Mouse (Mus musculus) layer of hippocampus, postnatal 36 days (tissue): ENCODE results near the gene Mroh3. TPM values are rescaled to one million over a fixed set of nuclear protein-coding genes. Genes with fewer than 3 reads are reported as not detected.

Source experiments
- DNase-seq, 2 experiments: peaks; one replicate each; pipeline ENCODE4 v3.0.0; 2022
- total RNA-seq, 2 experiments: library from RNA; stranded (reverse); gene quantifications; 2 replicates each; pipeline ENCODE4 v1.2.3; 2021

Gene Mroh3
- total RNA-seq, 2 experiments from 2014 or later = 1.4 to 1.6 TPM

GRCm38 (mm10) chr1:136228328-136229039 is 15.9 kb upstream of the Mroh3 start:
- no peak for DNase-seq

GRCm38 (mm10) chr1:136227870-136228269 is 15.2 kb upstream of the Mroh3 start:
- no peak for DNase-seq

DNA sequence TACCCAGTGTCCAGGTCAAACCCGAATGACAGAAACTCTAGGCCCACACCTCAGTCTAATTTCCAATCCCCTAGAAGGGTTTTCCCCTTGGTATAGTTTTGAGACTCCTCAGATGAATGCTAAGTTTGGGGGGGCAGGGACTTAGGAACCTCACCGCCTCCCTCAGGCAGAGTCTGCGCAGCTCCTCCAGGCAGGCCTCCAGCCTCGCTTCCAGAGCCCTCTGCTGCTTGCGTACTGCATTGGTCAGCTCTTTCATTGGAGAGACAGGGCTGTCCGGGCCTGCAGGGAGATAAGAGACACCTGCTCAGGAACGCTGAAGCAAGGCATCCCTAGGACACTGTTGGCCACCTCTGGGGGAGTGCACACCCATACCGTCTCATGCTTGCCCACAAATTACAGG is 14.0 kb upstream of the Mroh3 start:
- DNase-seq = no peak

GRCm38 (mm10) chr1:136225846-136226245 is 13.2 kb upstream of the Mroh3 start:
- no peak for DNase-seq

DNA sequence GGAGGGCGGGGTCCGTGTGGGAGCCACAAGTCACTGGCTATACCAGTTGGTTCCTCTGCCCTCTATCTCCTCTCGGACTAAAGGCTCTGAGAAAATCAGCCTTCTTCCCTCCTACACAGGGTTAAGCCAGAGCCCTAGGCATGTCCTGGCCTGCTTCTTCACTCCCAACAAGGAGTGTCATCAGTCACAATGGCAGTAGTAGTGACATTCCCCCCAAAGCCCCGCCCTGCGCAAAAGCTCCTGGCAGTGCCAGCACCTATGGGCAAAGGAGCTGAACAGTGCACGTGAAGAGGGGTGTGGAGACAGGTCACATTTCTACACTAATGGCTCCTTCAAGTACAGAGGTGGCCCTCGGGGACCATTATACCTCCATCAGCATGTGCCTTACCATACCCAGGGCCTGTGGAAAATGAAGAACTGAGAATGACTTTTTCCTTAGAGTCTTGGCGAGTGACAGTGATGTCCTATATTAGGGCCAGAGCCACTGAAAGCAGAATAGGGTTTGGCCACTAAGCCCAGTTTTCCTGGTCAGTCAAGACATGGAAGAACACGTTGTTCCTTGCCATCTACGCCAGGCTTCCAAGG is 11.2 kb upstream of the Mroh3 start:
- no peak for DNase-seq

- DNase-seq = no peak
Measured at GRCm38 (mm10) chr1:136222386-136222785, 9.8 kb upstream of the Mroh3 start.

DNA sequence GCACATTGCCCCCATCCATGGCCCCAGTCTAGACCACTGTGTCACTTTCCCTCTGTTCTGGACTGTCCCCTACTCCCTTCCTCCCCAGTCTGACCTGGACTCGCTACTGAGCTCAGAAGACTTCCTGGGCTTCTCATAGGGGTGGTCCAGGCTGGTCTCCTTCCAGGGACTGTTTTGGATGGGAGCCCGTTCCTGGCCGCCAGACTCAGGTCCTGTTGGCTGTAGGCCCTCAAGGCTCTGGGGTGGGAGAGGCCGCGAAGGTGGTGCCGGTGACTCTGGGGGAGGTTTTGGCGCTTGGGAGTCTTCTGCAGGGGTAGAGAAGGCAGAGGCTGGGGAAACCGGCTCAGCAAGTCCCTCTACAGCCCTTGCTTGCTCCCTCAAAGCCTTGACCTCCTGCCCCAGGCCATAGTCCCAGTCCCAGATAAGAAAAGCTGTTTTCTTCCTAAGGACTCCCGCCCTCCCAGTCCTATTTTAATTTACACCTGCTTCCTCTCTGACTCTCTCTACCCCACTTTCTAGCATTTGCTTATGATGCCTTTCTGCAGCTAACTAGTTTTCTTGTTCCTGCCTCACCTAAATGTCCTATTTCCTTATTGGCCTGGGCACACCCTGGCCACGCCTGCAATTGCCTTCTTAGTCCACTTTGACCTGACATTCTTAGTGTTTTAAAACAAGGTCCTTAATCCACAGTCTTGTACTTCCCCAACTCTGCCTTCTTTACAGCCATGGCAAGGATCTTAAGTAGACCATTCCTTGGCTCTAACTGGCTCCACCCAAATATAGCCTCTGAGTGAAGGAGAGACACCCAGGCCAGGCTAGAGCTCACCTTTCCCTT is 7.6 kb upstream of the Mroh3 start:
- DNase-seq = no peak

GRCm38 (mm10) chr1:136214304-136214703 is 1.7 kb upstream of the Mroh3 start:
- no peak for DNase-seq

GRCm38 (mm10) chr1:136190033-136190432 is 22.6 kb downstream of the Mroh3 start:
- DNase-seq = no peak

GRCm38 (mm10) chr1:136179511-136180001 is 33.1 kb downstream of the Mroh3 start:
- DNase-seq = no peak

DNA sequence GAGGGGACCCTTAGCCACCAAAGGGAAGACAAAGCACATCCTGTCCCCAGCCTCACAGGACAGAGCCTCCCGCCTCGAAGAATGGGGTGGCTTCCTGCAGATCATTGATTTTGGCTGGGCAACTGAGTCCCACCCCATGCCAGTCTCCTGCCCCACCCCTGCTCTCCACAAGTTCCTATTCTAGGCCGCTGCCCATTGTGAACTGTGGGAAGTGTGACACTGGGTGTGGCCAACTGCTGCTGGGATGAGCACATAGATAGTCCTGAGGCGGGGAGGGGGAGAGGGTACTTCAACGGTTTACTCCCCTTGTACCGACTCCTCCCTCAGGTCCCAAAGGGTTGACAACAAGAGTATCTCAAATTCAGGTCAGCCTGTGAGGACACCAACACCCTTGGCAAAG is 33.9 kb downstream of the Mroh3 start:
- no peak for DNase-seq

DNA sequence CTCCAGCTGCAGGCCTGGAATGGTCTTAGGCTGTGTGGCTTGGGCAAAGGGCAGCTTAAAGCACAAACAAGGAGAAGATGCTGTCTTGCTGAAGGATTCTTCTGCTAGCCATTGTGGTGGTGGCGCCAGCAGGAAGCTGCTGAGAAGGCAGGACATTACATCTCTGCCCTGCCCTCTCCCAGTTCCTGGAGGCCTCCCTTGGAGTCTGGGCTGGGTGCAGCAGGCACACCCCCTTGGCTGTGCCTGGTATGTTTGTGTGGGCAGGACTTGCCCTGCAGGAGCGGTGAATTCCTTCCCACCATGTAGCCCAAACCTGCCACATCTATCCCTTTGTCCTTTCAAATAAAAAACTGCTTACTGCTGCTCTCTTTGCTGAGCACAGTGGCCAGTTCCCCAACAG is 35.5 kb downstream of the Mroh3 start:
- DNase-seq = no peak

GRCm38 (mm10) chr1:136175183-136175582 is 37.4 kb downstream of the Mroh3 start:
- no peak for DNase-seq

- no peak for DNase-seq
Measured at GRCm38 (mm10) chr1:136174101-136174606, 38.5 kb downstream of the Mroh3 start.

DNA sequence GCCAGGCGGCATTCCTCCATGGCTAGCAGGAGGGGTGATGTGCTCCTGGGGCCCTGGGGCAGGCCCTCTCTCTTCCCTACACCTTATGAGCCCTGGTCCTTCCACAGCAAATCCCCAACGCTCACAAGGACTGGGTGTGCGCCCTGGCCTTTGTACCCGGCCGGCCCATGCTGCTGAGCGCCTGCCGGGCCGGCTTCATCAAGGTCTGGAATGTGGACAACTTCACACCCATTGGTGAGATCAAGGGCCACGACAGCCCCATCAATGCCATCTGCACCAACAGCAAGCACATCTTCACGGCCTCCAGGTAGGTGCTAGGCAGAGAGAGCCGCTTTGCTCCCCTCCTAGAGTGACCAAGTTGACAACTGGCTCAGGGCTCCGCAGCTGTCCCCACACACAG is 39.9 kb downstream of the Mroh3 start:
- no peak for DNase-seq

DNA sequence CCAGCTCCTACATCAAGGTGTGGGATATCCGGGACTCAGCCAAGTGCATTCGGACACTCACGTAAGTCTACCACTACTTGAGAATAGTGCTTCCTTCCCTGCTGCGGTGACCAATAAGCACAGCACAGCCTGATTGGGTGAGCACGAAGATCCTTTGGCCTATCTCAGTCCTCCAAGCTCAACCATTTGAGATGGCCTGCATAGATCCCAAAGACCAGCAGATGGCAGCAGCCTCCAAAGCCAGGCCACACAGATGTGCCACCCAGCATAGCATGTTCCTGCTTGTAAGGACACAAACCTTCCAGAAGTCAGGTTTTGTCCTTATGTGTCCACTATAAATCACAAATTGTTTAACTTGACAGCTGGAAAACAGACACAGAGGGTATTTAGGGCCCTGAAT is 42.5 kb downstream of the Mroh3 start:
- DNase-seq = peak; percentile 51 to 68

DNA sequence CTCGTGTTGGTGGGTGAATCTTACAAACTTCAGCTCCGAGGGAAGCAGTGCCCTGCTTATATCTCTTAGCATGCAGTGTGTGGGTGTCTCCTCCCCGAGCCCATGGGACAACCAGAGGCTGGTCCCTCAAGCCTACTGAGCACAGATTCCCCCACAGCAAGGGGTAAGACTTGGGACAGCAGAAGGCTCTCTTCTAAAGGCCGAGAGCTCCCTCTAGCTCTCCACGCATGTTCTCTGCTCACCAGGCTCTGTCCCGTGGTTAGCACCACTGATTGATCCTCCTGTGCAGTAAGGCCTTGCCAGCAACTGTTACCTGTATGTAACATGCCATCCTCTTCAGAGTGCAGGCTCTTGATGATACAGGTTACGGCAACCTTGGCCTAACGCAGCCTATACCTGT is 45.0 kb downstream of the Mroh3 start:
- DNase-seq = peak; percentile 41 to 50

- no peak for DNase-seq
Measured at GRCm38 (mm10) chr1:136165436-136165835, 47.2 kb downstream of the Mroh3 start.

DNA sequence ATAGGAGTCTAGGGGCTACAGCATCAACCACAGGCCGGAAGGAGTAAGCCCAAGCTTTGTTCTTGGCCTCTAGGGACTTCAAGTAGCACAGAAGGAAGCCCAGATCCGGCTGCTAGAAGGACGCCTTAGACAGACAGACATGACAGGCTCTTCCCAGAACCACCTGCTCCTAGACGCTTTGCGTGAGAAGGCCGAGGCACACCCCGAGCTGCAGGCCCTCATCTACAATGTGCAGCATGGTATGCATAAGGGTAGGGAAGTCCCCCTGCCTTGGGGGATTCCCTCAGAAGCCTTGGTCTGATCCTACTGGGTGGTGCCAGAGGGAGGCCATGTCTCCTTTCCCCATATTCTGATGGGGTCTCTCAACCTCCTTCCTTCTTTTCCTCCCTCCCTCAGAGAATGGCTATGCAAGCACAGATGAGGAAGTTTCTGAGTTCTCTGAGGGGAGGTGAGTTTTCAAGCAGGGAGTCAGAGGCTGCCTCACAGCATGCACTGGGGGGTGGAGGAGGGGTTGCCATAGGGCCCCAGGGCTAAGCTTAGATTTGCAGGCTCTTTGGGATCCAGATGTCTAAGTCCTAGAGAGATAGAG is 51.2 kb downstream of the Mroh3 start:
- DNase-seq = no peak

GRCm38 (mm10) chr1:136160930-136161329 is 51.7 kb downstream of the Mroh3 start:
- no peak for DNase-seq

- no peak for DNase-seq
Measured at GRCm38 (mm10) chr1:136160297-136160696, 52.3 kb downstream of the Mroh3 start.

- DNase-seq = no peak
Measured at GRCm38 (mm10) chr1:136159830-136160229, 52.8 kb downstream of the Mroh3 start.

GRCm38 (mm10) chr1:136156951-136157350 is 55.7 kb downstream of the Mroh3 start:
- DNase-seq = no peak
